In the genomic region with DNA sequence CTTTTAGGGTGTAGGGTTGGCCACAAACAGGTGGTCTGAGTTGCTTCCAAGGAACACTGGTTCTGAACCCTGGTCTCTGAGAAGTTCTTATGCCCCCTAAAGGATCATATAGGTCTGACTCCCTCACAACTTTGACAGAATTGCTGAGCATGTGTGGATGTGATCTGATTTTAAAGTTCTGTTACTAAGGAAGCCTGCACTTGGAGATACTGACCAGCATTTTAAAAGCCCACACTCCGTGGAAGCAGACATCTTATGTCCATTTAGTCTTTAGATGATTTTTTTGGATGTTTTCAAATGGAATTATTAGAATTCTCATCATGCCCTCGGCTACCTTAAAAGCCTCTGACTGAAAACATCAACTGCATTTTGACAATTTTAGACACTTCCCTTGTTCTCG, we compare ENCODE assay signal across 17 mouse cellular contexts. TPM values are rescaled to one million over a fixed set of nuclear protein-coding genes. Genes with fewer than 3 reads are reported as not detected.
"Had no signal": no experiment of that assay in that cellular context is flagged by ENCODE, and none has a peak within 500 bp of the region (broad histone marks: within the 10 kb centered on the region; RNA-seq: fewer than 3 reads in every experiment).

No protein-coding gene starts in this region.

- H3K36me3 ChIP-seq: liver, embryonic 15.5 days; lung, embryonic 15.5 days; midbrain, embryonic 13.5 days; neural tube, embryonic 13.5 days had no signal

- ATAC-seq: liver, postnatal 0 days; lung, postnatal 0 days; midbrain, embryonic 13.5 days; midbrain, embryonic 16.5 days had no signal

- H3K4me1 ChIP-seq: liver, embryonic 15.5 days had no signal

- H3K4me2 ChIP-seq: liver, embryonic 15.5 days; lung, embryonic 15.5 days; midbrain, embryonic 11.5 days; midbrain, embryonic 13.5 days; neural tube, embryonic 13.5 days had no signal

- DNase-seq: liver, postnatal 0 days; lung, adult 2 months; lung, postnatal 14 days; lung, postnatal 36 days; right cerebral cortex, postnatal 14 days; thymus, postnatal 14 days; thymus, postnatal 36 days had no signal

- H3K27ac ChIP-seq: liver, embryonic 15.5 days; lung, embryonic 15.5 days; macrophage; midbrain, embryonic 13.5 days; neural tube, embryonic 13.5 days had no signal

- H3K9me3 ChIP-seq: liver, embryonic 15.5 days; lung, embryonic 15.5 days; megakaryocyte, embryonic 14.5 days; midbrain, embryonic 13.5 days; neural tube, embryonic 13.5 days had no signal

- H3K4me3 ChIP-seq: liver, embryonic 15.5 days; lung, embryonic 15.5 days; megakaryocyte, embryonic 14.5 days; midbrain, embryonic 13.5 days; neural tube, embryonic 13.5 days had no signal

- H3K9ac ChIP-seq: liver, embryonic 15.5 days; liver, postnatal 0 days; lung, embryonic 15.5 days; midbrain, embryonic 13.5 days; neural tube, embryonic 13.5 days had no signal

RNA-seq across cellular contexts. Expression of gene Irf4, which starts 6.6 kb away (rescaled TPM):
- polyA plus RNA-seq: neural tube, embryonic 11.5 days had no signal
